Mouse (Mus musculus): Measurements from ENCODE around the gene Atp2a3.

GRCm38 (mm10) chr11:72987807-72988206, 26.8 kb downstream of the Atp2a3 start:
- TF ChIP-seq CTCF (IDR thresholded peaks at IDR 0.05; ENCODE audit: low read depth, low read length) (no peak), POLR2A (IDR thresholded peaks at IDR 0.05; ENCODE audit: extremely low read depth, insufficient read depth, low read length) (no peak)

All from liver, adult 2 months (tissue).